Mouse (Mus musculus): ENCODE measurements around the gene Diaph3.
A peak's percentile ranks its signal among the peaks of the same experiment; 100 is the strongest.

Diaph3 gene

DNA sequence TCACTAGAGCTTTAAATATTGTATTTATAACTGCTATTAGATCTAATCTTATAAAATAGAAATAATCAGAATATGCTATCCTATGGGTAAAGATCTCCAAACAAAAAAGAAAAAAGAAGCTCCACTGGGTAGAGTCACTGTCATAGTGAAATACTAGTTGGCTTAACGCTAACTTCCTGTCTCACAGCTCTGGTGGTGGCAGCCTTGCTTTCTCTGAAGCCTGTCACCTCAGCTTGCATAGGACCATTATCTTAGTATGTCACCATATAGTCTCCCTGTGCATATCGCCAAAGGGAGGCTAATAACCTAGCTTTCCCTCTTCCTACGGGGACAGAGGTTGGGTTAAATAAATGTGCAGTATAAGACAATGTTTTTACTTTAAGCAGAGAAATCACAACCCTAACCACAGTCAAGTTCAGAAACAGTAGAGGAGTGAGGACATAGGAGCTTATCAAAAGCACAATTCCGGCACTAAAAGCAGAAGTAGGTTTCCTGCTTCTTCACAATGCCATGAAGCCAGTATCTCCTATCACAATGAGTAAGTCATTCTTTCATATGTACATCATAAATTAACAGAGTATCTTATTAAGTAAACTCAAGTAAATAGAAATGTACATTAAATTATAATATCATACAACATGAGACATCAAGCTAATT is 293.8 kb downstream of the Diaph3 start:
- DNase-seq (ENCODE audit: low spot score in 2 of 2), result no peak

- no peak for DNase-seq (ENCODE audit: low spot score in 2 of 2)
Observed at GRCm38 (mm10) chr14:86844075-86844474, 297.0 kb downstream of the Diaph3 start.

GRCm38 (mm10) chr14:86837642-86838041 is 303.4 kb downstream of the Diaph3 start:
- DNase-seq (ENCODE audit: low spot score in 2 of 2), result no peak

DNA sequence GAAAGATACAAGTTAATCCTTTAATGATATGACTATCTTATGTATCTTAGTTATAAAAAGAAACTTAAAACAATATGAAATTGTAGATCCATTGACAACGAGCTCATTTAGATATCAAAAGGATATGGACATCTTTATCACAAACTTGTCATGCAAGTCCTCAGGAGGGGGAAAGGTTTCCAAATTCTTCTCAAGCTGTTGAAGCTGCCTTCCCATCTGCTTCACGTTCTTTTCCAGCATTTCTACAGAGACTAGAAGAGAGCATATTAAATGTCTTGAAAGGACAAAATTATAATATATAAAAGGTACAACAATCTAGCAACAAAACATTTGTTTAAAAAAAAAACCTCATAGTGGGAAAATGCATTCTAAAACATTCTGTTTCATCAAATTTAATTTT is 306.2 kb downstream of the Diaph3 start:
- no peak for DNase-seq (ENCODE audit: low spot score in 2 of 2)

GRCm38 (mm10) chr14:86834269-86834668 is 306.8 kb downstream of the Diaph3 start:
- DNase-seq (ENCODE audit: low spot score in 2 of 2), result no peak

- DNase-seq (ENCODE audit: low spot score in 2 of 2), result no peak
Observed at GRCm38 (mm10) chr14:86833003-86833402, 308.0 kb downstream of the Diaph3 start.

- DNase-seq (ENCODE audit: low spot score in 2 of 2), result no peak
Observed at GRCm38 (mm10) chr14:86816246-86816645, 324.8 kb downstream of the Diaph3 start.

DNA sequence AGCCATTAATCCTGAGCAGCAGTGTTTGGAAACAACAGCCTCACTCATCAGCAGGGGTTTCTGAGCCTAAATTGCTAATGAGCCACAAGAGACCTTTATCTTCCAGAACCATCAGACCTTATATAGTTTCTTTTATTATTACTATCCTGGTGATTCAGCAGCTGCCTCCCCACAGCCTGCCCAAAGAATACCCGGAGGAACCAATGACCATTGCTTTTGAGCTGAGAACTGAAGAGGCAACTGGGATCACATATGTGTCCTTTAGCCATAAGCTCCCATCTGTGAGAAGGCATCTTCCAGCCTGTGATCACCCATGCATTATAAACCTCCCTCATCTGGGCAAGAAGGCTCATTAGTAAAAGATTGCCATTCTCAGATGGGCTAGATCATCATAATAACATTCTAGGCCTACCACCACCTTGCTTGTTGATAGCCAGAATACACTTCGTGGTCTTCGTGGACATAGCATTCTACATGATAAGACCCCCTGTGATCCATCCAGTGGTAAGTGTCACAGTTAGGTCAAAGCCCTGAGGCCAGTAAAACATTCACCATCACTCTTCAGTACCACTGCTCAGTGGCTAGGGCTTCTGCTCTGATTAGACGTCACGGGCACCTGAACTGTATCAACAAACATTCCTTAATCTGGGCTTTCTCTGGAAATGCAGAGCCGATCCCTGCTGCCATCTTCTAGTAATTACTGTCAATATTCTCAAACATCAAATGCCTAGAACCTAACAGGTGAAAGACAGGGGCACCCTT is 352.0 kb downstream of the Diaph3 start:
- DNase-seq (ENCODE audit: low spot score in 2 of 2), result no peak

DNA sequence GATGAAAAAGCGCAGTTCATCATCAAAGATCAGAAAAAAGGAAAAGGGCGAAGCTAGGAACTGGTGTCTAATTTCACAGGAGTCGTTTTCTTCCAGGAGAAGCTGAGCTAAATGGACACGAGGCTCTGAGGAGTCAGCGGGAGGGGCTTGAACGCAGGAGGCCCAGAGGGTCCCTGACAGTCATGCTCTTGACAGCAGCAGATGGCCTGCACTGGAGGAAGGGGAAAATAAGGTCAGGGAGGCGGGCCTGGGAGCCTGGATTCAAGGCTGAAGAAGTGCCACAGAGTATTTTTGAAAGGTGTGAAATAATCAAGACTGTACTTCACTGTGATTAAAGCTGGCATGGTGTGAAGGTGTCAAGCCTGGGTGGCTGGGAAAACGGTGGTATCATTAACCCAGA is 354.2 kb downstream of the Diaph3 start:
- DNase-seq (ENCODE audit: low spot score in 2 of 2), result no peak

- peak; percentile 23 to 50 for DNase-seq (ENCODE audit: low spot score in 2 of 2)
Observed at GRCm38 (mm10) chr14:86781553-86782273, 359.3 kb downstream of the Diaph3 start.

DNA sequence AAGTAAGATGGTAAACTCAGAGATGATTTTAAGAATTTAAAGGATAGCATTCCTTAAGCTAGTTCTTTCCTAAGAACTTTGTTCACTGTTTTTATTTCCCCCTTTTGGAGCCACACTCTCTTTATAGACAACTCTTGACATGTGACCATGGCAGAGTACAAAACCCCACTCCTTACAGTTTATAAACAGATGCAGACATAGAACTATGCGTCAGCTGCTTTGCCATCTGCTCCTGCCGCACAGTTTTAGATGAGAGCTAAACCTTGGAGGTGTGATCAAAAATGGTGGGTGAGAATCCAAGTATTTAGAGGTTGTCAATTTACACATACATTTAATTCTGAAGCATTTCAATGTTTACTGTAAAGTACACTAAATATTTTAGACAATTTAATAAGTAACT is 367.7 kb downstream of the Diaph3 start:
- DNase-seq (ENCODE audit: low spot score in 2 of 2), result peak; percentile 46 to 77

DNA sequence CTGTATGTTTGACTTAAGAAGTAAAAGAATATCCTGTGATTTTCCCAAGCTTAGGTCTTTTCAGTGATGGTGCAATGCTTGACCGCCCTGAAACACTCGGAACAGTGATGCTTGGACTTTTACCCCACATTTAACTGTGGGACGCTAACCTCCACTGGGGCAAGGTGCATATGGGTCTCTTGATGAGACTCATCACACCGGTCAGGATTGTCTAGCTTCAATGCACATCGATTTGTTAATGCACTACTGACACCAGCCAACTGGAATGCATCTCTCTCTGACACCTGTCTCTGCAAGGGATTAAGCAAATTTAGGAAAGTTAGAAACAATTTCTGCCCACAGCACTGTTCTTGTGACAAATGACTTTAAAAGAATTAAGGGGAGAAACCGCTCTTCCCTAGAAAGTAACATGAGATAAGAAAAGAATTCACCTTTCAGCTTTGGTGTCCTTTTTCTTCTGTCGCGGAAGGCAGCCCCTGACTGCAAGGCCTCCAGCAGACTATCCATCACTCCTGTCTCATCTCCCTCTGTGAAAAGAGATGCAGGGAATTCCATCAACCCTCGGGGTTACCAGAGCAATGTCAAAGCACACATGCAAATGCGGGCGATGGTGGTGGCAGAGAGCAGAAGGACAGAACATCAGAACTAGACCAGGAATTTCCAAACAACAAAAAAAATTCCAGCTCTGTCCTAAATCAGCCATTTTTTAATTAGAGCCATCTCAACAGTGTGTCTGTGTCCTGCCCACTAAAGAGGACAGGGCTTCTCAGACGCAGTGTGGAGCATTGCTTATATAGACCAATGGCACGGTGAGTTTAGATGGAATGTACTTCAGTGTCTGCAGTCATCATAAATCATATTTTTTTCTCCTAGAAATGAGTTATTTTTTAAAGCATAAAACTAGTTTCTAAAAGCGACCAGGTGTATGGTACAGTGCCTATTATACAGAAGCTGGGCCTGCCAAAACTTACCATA is 368.6 kb downstream of the Diaph3 start:
- DNase-seq (ENCODE audit: low spot score in 2 of 2), result no peak

DNA sequence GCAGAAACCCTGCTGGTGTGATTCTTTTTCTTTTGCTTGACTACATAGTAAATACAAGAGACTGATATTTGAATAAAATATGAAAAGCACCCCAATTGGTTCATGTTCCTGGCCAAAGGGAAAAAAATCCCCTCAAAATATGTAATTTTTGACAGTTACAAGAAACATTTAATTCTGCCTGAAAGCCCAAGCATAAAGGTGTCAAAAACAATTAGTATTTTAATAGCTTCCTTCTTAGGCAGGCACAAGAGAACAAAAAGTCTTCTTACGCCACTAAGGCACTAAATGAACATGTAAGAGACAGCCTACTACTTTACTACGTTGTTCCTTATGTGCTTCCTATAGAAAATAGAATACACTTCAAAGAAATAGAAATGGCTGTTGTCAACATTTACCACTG is 376.7 kb downstream of the Diaph3 start:
- DNase-seq (ENCODE audit: low spot score in 2 of 2), result no peak

- DNase-seq (ENCODE audit: low spot score in 2 of 2), result no peak
Observed at GRCm38 (mm10) chr14:86757604-86758520, 383.2 kb downstream of the Diaph3 start.

DNA sequence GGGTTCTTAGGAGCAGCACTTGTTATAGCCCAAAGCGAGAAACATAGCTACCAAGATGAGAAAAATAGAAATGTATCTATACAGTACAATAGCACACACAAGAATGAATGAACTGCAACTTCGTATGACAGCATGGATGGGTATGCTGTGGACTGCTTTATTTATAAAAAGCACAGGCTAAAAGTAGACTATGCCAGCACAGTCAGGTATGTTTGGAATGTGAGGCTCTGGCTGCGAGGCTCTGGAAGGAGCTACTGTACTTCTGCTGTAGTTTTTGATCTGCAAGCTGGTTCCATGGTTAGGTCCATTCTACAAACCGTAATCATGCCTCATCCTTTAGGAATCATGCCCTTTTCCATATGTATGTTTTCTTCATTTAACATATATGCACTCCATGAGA is 383.9 kb downstream of the Diaph3 start:
- no peak for DNase-seq (ENCODE audit: low spot score in 2 of 2)

GRCm38 (mm10) chr14:86750351-86750750 is 390.7 kb downstream of the Diaph3 start:
- DNase-seq (ENCODE audit: low spot score in 2 of 2), result no peak

GRCm38 (mm10) chr14:86749425-86749824 is 391.6 kb downstream of the Diaph3 start:
- DNase-seq (ENCODE audit: low spot score in 2 of 2), result no peak

DNA sequence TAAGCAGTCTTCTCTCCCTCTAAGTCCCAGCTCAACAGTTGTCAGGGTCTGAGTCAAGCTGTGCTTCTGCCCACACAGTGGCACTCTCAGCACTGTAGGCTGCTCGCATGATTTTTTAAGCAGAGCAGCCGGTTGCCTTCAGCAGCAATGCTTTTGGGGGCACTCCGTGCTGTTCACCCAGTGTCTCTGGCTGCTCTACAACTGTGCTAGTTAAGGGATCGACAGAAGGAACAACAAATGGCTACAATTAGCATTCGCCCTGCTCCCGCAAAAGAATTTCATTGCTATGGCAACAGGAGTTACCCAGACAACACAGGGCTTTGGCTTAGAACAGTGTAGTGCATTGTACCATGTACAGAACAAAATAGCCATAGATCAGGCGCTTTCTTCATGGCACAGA is 392.2 kb downstream of the Diaph3 start:
- peak; percentile 78 to 92 for DNase-seq (ENCODE audit: low spot score in 2 of 2)

- DNase-seq (ENCODE audit: low spot score in 2 of 2), result no peak
Observed at GRCm38 (mm10) chr14:86744523-86744922, 396.5 kb downstream of the Diaph3 start.

DNA sequence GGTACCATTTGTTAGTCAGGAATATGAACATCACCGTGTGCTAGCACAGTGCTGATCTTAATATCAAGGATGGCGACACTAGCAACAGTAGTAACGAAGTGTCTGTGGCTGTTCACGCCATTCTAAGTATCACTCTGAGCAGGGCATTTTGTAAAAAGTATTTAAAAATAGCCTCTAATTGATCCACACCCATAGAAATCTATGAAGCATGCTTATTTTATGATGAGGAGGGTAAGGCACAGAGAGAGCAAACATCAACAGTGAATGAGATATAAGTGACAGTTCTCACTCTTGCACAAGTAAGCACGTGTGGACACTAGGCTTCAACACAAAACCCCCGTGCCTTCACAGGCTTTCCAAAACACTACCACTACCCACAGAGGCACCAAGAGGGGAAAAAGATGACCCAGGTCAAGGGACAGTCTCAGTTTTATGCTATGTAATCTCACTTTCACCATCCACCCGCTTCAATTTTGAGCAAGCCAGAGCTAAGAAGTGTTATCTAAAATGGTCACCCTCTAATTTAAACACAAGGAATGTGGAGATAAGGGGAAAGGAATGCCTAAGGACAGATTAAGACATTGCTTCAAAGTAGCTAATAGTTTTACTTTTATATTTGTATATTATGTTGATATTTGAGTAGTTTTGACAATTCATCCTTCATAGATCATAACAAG is 399.0 kb downstream of the Diaph3 start:
- no peak for DNase-seq (ENCODE audit: low spot score in 2 of 2)

Data from frontal cortex, postnatal 36 days (tissue).